Mouse (Mus musculus) mesoderm, embryonic 11.5 days (tissue): ENCODE measurements at regions not wholly inside any gene's neighbourhood (a gene's known extent, or its start where the extent isn't known, plus 50 kb on each side); places are given as distances from the start of the nearest gene placed in this dataset.

Experiments used
- DNase-seq: peaks from one replicate; pipeline ENCODE4 v3.0.0-alpha.2; 2012; ENCODE audit warnings: low read depth, low spot score

GRCm38 (mm10) chr11:48605223-48605824, 194.8 kb upstream of the Rack1 start:
- no peak for DNase-seq

- DNase-seq: no peak
Observed at GRCm38 (mm10) chr11:48601096-48601495, 199.0 kb upstream of the Rack1 start.

GRCm38 (mm10) chr11:48599573-48600127, 200.5 kb upstream of the Rack1 start:
- DNase-seq: peak; percentile 28

- peak; percentile 7 for DNase-seq
Observed at GRCm38 (mm10) chr11:48599033-48599432, 201.1 kb upstream of the Rack1 start.

GRCm38 (mm10) chr11:48594429-48594828, 205.7 kb upstream of the Rack1 start:
- DNase-seq: no peak

- peak; percentile 60 for DNase-seq
Observed at GRCm38 (mm10) chr11:48588833-48589649, 211.1 kb upstream of the Rack1 start.

GRCm38 (mm10) chr11:48568769-48569168, 231.4 kb upstream of the Rack1 start:
- DNase-seq: no peak

GRCm38 (mm10) chr11:48567583-48568562, 232.3 kb upstream of the Rack1 start:
- DNase-seq: no peak

GRCm38 (mm10) chr11:48558053-48558452, 242.1 kb upstream of the Rack1 start:
- DNase-seq: no peak

- no peak for DNase-seq
Observed at GRCm38 (mm10) chr11:48552006-48552405, 248.1 kb upstream of the Rack1 start.

GRCm38 (mm10) chr11:48551201-48551600, 248.9 kb upstream of the Rack1 start:
- no peak for DNase-seq

GRCm38 (mm10) chr11:48526316-48526715, 273.8 kb upstream of the Rack1 start:
- DNase-seq: no peak

GRCm38 (mm10) chr11:48525517-48525916, 274.6 kb upstream of the Rack1 start:
- no peak for DNase-seq

- DNase-seq: no peak
Observed at GRCm38 (mm10) chr11:48506886-48507285, 293.2 kb upstream of the Rack1 start.

- peak; percentile 30 for DNase-seq
Observed at GRCm38 (mm10) chr11:48502011-48502806, 297.9 kb upstream of the Rack1 start.

GRCm38 (mm10) chr11:48499057-48499456, 301.1 kb upstream of the Rack1 start:
- no peak for DNase-seq

GRCm38 (mm10) chr11:48488308-48488707, 311.8 kb upstream of the Rack1 start:
- DNase-seq: no peak

- no peak for DNase-seq
Observed at GRCm38 (mm10) chr11:48464036-48464435, 336.1 kb upstream of the Rack1 start.

GRCm38 (mm10) chr11:48449883-48450282, 350.2 kb upstream of the Rack1 start:
- no peak for DNase-seq

GRCm38 (mm10) chr11:48442534-48443254, 357.4 kb upstream of the Rack1 start:
- DNase-seq: no peak
